Mouse (Mus musculus): ENCODE results near the gene Aspa. TPM values are rescaled to one million over a fixed set of nuclear protein-coding genes. Genes with fewer than 3 reads are reported as not detected.
"Not testable (repeated sequence)": the region's sequence is repeated elsewhere in the genome, so short reads cannot be mapped to it uniquely, and the experiment has no call there.

Gene Aspa
- not detected in 2 replicates for polyA plus RNA-seq (2016; fragmentation: Nextera tagmentation; extraction: Ambion mirVana)

DNA sequence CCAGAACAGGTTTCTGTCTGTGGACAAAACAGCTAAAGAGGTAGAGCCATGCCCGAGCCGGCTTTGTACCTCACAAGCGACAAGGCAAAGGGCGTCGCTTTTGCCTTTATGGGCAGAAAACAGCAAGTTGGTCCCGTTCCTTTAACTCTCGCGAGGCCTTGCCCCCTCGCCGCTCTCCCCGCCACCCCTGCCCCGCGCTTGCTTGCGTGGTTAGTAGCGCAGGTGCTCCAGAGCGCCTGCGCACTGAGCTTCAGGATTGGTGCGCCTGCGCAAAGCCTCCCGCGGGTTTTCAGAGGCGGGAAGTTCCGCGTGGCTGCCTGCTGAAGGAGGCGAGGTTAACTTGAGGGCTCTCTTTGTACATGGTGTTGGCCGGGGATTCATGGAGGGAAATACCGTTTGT, at the start of gene Aspa, which contains the start of the genes Gm49340 and Spata22:
Gene Aspa, minus strand, starts transcription at position 155 of the 400 bp plus-strand sequence.
Gene Gm49340, plus strand, starts transcription at position 300 of the 400 bp plus-strand sequence.
Gene Spata22, plus strand, starts transcription at position 300 of the 400 bp plus-strand sequence.
- no peak for ATAC-seq (ENCODE audit: insufficient number of reproducible peaks, low FRiP score)
- no peaks in the 10 kb centered on the region for H3K27me3 ChIP-seq (replicated peaks)
- peaks cover 7% of the 10 kb centered on the region; the same call in 1 of the 2 replicates for H3K9me3 ChIP-seq (replicated peaks)
- no peak within 1 kb of the TSS for H3K4me2 ChIP-seq
- no peak within 1 kb of the TSS for H3K9ac ChIP-seq
- 65% methylated on average over 27 of the region's 27 CpGs for WGBS
- no peaks in the 10 kb centered on the region for H3K36me3 ChIP-seq
- no peaks in the 10 kb centered on the region for H3K4me1 ChIP-seq (replicated peaks)
- H3K27ac ChIP-seq (ENCODE audit: poor library complexity, severe bottlenecking): no peak within 1 kb of the TSS
- H3K4me3 ChIP-seq: no peak within 1 kb of the TSS

- no peaks in the 10 kb centered on the region for H3K36me3 ChIP-seq
- H3K27me3 ChIP-seq (replicated peaks): no peaks in the 10 kb centered on the region
- H3K4me2 ChIP-seq: no peak within 1 kb of the TSS
- H3K9ac ChIP-seq: no peak within 1 kb of the TSS
- H3K4me3 ChIP-seq: no peak within 1 kb of the TSS
- no peak within 1 kb of the TSS for H3K27ac ChIP-seq (ENCODE audit: poor library complexity, severe bottlenecking)
- ATAC-seq (ENCODE audit: insufficient number of reproducible peaks, low FRiP score): no peak
- WGBS: 73% methylated on average over 2 of the region's 2 CpGs
- no peaks in the 10 kb centered on the region for H3K4me1 ChIP-seq (replicated peaks)
- peaks cover 4% of the 10 kb centered on the region; the same call in 1 of the 2 replicates for H3K9me3 ChIP-seq (replicated peaks)
Measured at GRCm38 (mm10) chr11:73370946-73371345, 41.5 kb upstream of the Aspa start, which contains the start of gene Olfr376. Gene Olfr376 (plus strand): TSS chr11:73371246.

GRCm38 (mm10) chr11:73350483-73350882, 21.1 kb upstream of the Aspa start, which contains the start of gene Olfr20:
Gene Olfr20 (plus strand): TSS chr11:73350783.
- Histone ChIP-seq H3K4me3 (no peak within 1 kb of the TSS), H3K4me2 (no peak within 1 kb of the TSS), H3K36me3 (no peaks in the 10 kb centered on the region), H3K9ac (no peak within 1 kb of the TSS), H3K9me3 (replicated peaks) (no peaks in the 10 kb centered on the region), H3K27ac (ENCODE audit: poor library complexity, severe bottlenecking) (no peak within 1 kb of the TSS), H3K27me3 (replicated peaks) (no peaks in the 10 kb centered on the region), H3K4me1 (replicated peaks) (no peaks in the 10 kb centered on the region)
- no peak for ATAC-seq (ENCODE audit: insufficient number of reproducible peaks, low FRiP score)
- WGBS: 45% methylated on average over 3 of the region's 3 CpGs

DNA sequence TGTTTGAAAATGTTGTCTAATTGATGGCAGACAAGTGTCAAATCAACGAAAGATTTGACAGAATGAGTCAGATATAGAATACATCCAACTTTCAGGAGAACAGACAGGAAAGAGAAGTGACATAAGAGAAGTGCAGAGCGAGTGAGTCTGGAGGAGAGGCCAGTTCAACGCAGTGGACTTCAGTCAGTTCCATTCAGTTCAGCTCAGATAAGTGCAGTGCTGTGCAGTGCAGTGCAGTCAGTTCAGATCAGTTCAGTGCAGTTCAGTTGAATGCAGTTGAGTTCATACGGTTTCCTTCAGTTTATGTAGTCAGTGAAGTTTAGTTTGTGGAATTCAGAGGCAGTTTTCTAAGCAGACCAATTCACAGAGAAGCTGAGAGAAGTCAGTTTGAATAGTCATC, 7.5 kb upstream of the Aspa start:
- Histone ChIP-seq H3K4me2 (no peak overlapping the region), H3K36me3 (no peaks in the 10 kb centered on the region), H3K4me3 (no peak overlapping the region), H3K4me1 (replicated peaks) (no peaks in the 10 kb centered on the region), H3K9me3 (replicated peaks) (no peaks in the 10 kb centered on the region), H3K27ac (ENCODE audit: poor library complexity, severe bottlenecking) (no peak overlapping the region), H3K27me3 (replicated peaks) (no peaks in the 10 kb centered on the region), H3K9ac (no peak overlapping the region)
- WGBS: 66% methylated on average over 4 of the region's 4 CpGs
- ATAC-seq (ENCODE audit: insufficient number of reproducible peaks, low FRiP score): no peak

DNA sequence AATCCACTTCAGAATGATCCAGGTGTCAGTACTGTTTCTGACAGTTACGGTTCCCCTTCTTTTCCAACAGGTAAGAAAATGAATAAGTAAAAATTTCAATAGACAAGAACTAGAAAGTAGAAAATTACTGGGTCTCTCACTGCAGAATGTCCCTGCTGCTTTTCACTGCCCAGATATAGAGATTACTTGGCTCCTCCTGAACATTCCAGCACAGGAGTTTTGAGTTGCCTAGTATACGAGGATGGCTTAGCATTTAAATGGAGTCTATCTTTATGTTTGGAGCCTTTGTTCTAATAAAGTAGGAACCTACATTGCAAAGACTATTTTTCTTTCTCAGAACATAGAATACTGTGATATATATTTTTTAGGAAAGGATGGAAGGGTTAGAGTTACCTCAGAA, 4.0 kb upstream of the Aspa start:
- whole genome bisulfite sequencing: 69% methylated on average over 2 of the region's 2 CpGs
- Histone ChIP-seq H3K36me3 (no peaks in the 10 kb centered on the region), H3K27ac (ENCODE audit: poor library complexity, severe bottlenecking) (no peak overlapping the region), H3K4me2 (no peak overlapping the region), H3K4me3 (no peak overlapping the region), H3K9ac (no peak overlapping the region), H3K4me1 (replicated peaks) (no peaks in the 10 kb centered on the region), H3K9me3 (replicated peaks) (peaks cover 7% of the 10 kb centered on the region; the same call in 1 of the 2 replicates), H3K27me3 (replicated peaks) (no peaks in the 10 kb centered on the region)
- ATAC-seq (ENCODE audit: insufficient number of reproducible peaks, low FRiP score): no peak

- no peak overlapping the region for H3K27ac ChIP-seq (ENCODE audit: poor library complexity, severe bottlenecking)
- no peak overlapping the region for H3K4me3 ChIP-seq
Measured at GRCm38 (mm10) chr11:73327361-73327760, 2.0 kb downstream of the Aspa start.

GRCm38 (mm10) chr11:73326485-73326886, 2.9 kb downstream of the Aspa start:
- Histone ChIP-seq H3K9ac (no peak overlapping the region), H3K4me3 (no peak overlapping the region), H3K4me2 (no peak overlapping the region), H3K27ac (ENCODE audit: poor library complexity, severe bottlenecking) (no peak overlapping the region), H3K27me3 (replicated peaks) (no peaks in the 10 kb centered on the region), H3K4me1 (replicated peaks) (no peaks in the 10 kb centered on the region), H3K9me3 (replicated peaks) (peaks cover 7% of the 10 kb centered on the region; the same call in 1 of the 2 replicates), H3K36me3 (no peaks in the 10 kb centered on the region)
- 64% methylated on average over 12 of the region's 12 CpGs for WGBS
- ATAC-seq (ENCODE audit: insufficient number of reproducible peaks, low FRiP score): no peak

More at GRCm38 (mm10) chr11:73327361-73327760, 2.0 kb downstream of the Aspa start:
- Histone ChIP-seq H3K9me3 (replicated peaks) (peaks cover 7% of the 10 kb centered on the region; the same call in 1 of the 2 replicates), H3K36me3 (no peaks in the 10 kb centered on the region), H3K4me2 (no peak overlapping the region), H3K9ac (no peak overlapping the region), H3K4me1 (replicated peaks) (no peaks in the 10 kb centered on the region), H3K27me3 (replicated peaks) (no peaks in the 10 kb centered on the region)
- ATAC-seq (ENCODE audit: insufficient number of reproducible peaks, low FRiP score): no peak
- WGBS: 67% methylated on average over 4 of the region's 4 CpGs

- Histone ChIP-seq H3K27ac (ENCODE audit: poor library complexity, severe bottlenecking) (no peak overlapping the region), H3K27me3 (replicated peaks) (no peaks in the 10 kb centered on the region), H3K4me1 (replicated peaks) (no peaks in the 10 kb centered on the region), H3K36me3 (no peaks in the 10 kb centered on the region), H3K4me2 (no peak overlapping the region), H3K4me3 (no peak overlapping the region), H3K9me3 (replicated peaks) (0 out of 2 replicates have a peak, but pooled peaks cover under 1% of the 10 kb centered on the region), H3K9ac (no peak overlapping the region)
- ATAC-seq (ENCODE audit: insufficient number of reproducible peaks, low FRiP score): no peak
- 66% methylated on average over 9 of the region's 9 CpGs for WGBS
Measured at GRCm38 (mm10) chr11:73323906-73324830, 5.2 kb downstream of the Aspa start.

DNA sequence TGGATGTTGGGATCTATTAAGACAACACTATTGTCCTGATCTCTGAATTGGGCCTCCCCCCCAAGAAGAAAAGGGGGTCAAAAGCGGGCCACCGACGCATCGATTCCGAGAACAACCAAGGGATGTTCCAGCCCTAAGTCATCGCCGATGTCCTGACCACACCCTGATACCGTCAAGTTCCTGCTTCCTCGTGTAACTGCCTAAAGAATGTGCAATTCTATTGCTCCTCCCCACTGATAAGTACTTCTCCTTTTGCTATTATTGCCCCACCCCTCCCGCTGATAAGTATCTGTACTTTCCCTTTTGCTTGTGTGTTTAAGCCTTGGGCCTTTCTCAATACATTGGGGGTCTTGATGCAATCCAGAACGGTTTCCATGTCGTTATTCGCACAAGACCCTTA, 8.3 kb downstream of the Aspa start:
- not testable (repeated sequence) for H3K36me3 ChIP-seq; ATAC-seq (ENCODE audit: insufficient number of reproducible peaks, low FRiP score); H3K4me3 ChIP-seq; H3K4me1 ChIP-seq (replicated peaks); H3K27ac ChIP-seq (ENCODE audit: poor library complexity, severe bottlenecking); H3K9ac ChIP-seq; H3K9me3 ChIP-seq (replicated peaks); H3K4me2 ChIP-seq; H3K27me3 ChIP-seq (replicated peaks)
- WGBS: 87% methylated on average over 13 of the region's 13 CpGs

GRCm38 (mm10) chr11:73318581-73318980, 10.8 kb downstream of the Aspa start:
- not testable (repeated sequence) for ATAC-seq (ENCODE audit: insufficient number of reproducible peaks, low FRiP score); H3K9ac ChIP-seq; H3K27ac ChIP-seq (ENCODE audit: poor library complexity, severe bottlenecking); H3K36me3 ChIP-seq; H3K4me1 ChIP-seq (replicated peaks); H3K4me3 ChIP-seq; H3K4me2 ChIP-seq; H3K9me3 ChIP-seq (replicated peaks); H3K27me3 ChIP-seq (replicated peaks)
- 66% methylated on average over 2 of the region's 2 CpGs for WGBS

DNA sequence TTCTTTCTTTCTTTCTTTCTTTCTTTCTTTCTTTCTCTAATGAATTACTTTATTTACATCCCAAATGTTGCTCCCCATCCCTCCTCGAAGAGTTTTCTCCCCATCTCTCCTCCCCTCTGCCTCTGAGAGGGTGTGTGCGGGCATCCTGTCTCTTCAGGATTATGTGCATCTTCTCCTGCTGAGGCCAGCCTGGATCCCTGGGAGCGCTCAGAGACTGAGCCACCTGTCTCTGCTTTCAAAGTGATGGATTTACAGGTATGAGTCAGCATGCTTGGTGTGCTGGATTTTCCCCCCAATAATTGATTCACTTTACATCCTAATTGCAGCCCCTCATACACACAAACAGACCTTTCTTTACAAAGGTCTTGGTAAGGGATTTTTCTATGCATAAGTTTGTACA, 13.4 kb downstream of the Aspa start:
- Histone ChIP-seq H3K27me3 (replicated peaks) (no peaks in the 10 kb centered on the region), H3K27ac (ENCODE audit: poor library complexity, severe bottlenecking) (no peak overlapping the region), H3K36me3 (no peaks in the 10 kb centered on the region), H3K4me3 (no peak overlapping the region), H3K9ac (no peak overlapping the region), H3K4me2 (no peak overlapping the region), H3K4me1 (replicated peaks) (no peaks in the 10 kb centered on the region), H3K9me3 (replicated peaks) (no peaks in the 10 kb centered on the region)
- no peak for ATAC-seq (ENCODE audit: insufficient number of reproducible peaks, low FRiP score)
- WGBS: 46% methylated on average over 3 of the region's 3 CpGs
